Mouse (Mus musculus): ENCODE results near the gene Wnt6. TPM values are rescaled to one million over a fixed set of nuclear protein-coding genes. Genes with fewer than 3 reads are reported as not detected.

Wnt6 gene
- polyA plus RNA-seq, 1 experiment from 2014 or later: 0.13 TPM

DNA sequence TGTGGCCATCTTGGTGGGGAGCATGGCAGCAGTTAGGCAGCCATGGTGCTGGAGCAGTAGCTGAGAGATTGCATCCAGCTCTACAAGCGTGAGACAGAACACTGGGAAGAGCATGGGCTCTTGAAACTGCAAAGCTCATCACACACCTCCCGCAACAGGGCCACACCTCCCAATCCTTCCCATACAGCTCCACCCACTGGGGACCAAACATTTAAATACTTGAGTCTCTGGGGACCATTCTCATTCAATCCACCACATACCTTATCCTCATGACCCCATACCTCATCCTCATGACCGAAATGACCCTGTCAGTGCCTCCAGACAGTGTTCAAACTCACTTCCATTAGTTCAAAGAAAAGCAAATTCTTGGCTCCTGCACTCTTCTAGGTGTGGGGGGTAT lies 61.6 kb downstream of the Wnt6 start:
- 69% methylated on average over 3 of the region's 3 CpGs for WGBS
- Histone ChIP-seq H3K27me3 (peaks cover 9% of the 10 kb centered on the region; the same call in 1 of the 2 replicates), H3K36me3 (no peaks in the 10 kb centered on the region), H3K9me3 (replicated peaks) (no peaks in the 10 kb centered on the region), H3K9ac (no peak overlapping the region), H3K4me1 (replicated peaks) (no peaks in the 10 kb centered on the region), H3K4me3 (no peak overlapping the region), H3K27ac (no peak overlapping the region), H3K4me2 (no peak overlapping the region)
- no peak for ATAC-seq (replicated peaks; ENCODE audit: insufficient number of reproducible peaks, insufficient read depth, low FRiP score, low read depth)

Other genes with a start within 250 kb of the Wnt6 start
- gene Plcd4, start 229.0 kb upstream of the Wnt6 start, polyA plus RNA-seq (2015; fragmentation: Nextera tagmentation; extraction: Ambion mirVana): 0.30 and 0.86 TPM in 2 replicates
- 14.4 and 19.9 TPM in 2 replicates for gene Usp37, start 227.6 kb upstream of the Wnt6 start, polyA plus RNA-seq (2015; fragmentation: Nextera tagmentation; extraction: Ambion mirVana)
- gene Zfp142, start 183.6 kb upstream of the Wnt6 start, polyA plus RNA-seq (2015; fragmentation: Nextera tagmentation; extraction: Ambion mirVana): 4.4 and 6.0 TPM in 2 replicates
- gene Bcs1l, start 183.6 kb upstream of the Wnt6 start, polyA plus RNA-seq (2015; fragmentation: Nextera tagmentation; extraction: Ambion mirVana): 19.1 and 21.2 TPM in 2 replicates
- gene Rnf25, start 170.5 kb upstream of the Wnt6 start, polyA plus RNA-seq (2015; fragmentation: Nextera tagmentation; extraction: Ambion mirVana): 18.9 and 23.6 TPM in 2 replicates
- 3.4 and 3.7 TPM in 2 replicates for gene Stk36, start 170.4 kb upstream of the Wnt6 start, polyA plus RNA-seq (2015; fragmentation: Nextera tagmentation; extraction: Ambion mirVana)
- gene Ttll4, start 110.1 kb upstream of the Wnt6 start, polyA plus RNA-seq (2015; fragmentation: Nextera tagmentation; extraction: Ambion mirVana): 7.3 and 8.3 TPM in 2 replicates
- 10.7 and 12.1 TPM in 2 replicates for gene Cyp27a1, start 58.3 kb upstream of the Wnt6 start, polyA plus RNA-seq (2015; fragmentation: Nextera tagmentation; extraction: Ambion mirVana)
- gene Prkag3, start 22.7 kb upstream of the Wnt6 start, polyA plus RNA-seq (2015; fragmentation: Nextera tagmentation; extraction: Ambion mirVana): 3.8 and 4.6 TPM in 2 replicates
- 0.16 TPM in 1 of 2 replicates, not detected in the other for gene Wnt10a, start 19.6 kb downstream of the Wnt6 start, polyA plus RNA-seq (2015; fragmentation: Nextera tagmentation; extraction: Ambion mirVana)
- 0.08 TPM in 1 of 2 replicates, not detected in the other for gene Cdk5r2, start 83.0 kb downstream of the Wnt6 start, polyA plus RNA-seq (2015; fragmentation: Nextera tagmentation; extraction: Ambion mirVana)
- gene Fev, start 113.5 kb downstream of the Wnt6 start, polyA plus RNA-seq (2015; fragmentation: Nextera tagmentation; extraction: Ambion mirVana): 0.37 and 0.68 TPM in 2 replicates
- gene Cryba2, start 121.3 kb downstream of the Wnt6 start, polyA plus RNA-seq (2015; fragmentation: Nextera tagmentation; extraction: Ambion mirVana): not detected in 2 replicates
- gene Cfap65, start 163.7 kb downstream of the Wnt6 start, polyA plus RNA-seq (2015; fragmentation: Nextera tagmentation; extraction: Ambion mirVana): 0.08 TPM in 1 of 2 replicates, not detected in the other
- gene Ihh, start 179.8 kb downstream of the Wnt6 start, polyA plus RNA-seq (2015; fragmentation: Nextera tagmentation; extraction: Ambion mirVana): 0.09 and 0.13 TPM in 2 replicates